Mouse (Mus musculus): ENCODE measurements around the gene Hist1h2bc. TPM values are rescaled to one million over a fixed set of nuclear protein-coding genes. Genes with fewer than 3 reads are reported as not detected.

Hist1h2bc gene
- polyA plus RNA-seq, 1 experiment, result 10.6 TPM

- Histone ChIP-seq H3K27me3 (ENCODE audit: control insufficient read depth, insufficient read depth, low read length, poor library complexity, severe bottlenecking) (no peaks in the 10 kb centered on the region), H3K4me3 (ENCODE audit: low read depth, low read length) (no peak overlapping the region), H3K36me3 (ENCODE audit: control insufficient read depth, insufficient read depth, low read length, poor library complexity, severe bottlenecking) (no peaks in the 10 kb centered on the region), H3K4me1 (ENCODE audit: control insufficient read depth, insufficient read depth, low read length) (no peaks in the 10 kb centered on the region), H3K9me3 (replicated peaks; ENCODE audit: control insufficient read depth, insufficient read depth, low read length, poor library complexity, severe bottlenecking) (no peaks in the 10 kb centered on the region), H3K27ac (ENCODE audit: insufficient read depth, low read length) (peak overlapping the region; percentile 85), H3K9ac (ENCODE audit: low read depth, poor library complexity, severe bottlenecking) (peak overlapping the region; percentile 85)
- TF ChIP-seq CTCF (IDR thresholded peaks at IDR 0.05; ENCODE audit: low read depth, low read length), result no peak
Measured at GRCm38 (mm10) chr13:23738041-23738440, 54.0 kb downstream of the Hist1h2bc start.

DNA sequence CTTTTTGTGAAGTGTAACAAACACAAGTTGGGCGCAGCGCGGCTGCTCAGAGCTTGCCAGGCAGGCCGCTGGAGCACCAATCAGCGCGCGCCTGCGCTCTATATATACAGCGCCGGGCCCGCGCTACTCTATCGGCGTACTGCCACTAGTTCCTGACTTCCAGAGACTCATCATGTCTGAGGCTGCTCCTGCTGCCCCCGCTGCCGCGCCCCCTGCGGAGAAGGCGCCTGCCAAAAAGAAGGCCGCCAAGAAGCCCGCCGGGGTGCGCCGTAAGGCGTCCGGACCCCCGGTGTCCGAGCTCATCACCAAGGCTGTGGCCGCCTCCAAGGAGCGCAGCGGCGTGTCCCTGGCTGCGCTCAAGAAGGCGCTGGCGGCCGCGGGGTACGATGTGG lies 54.7 kb downstream of the Hist1h2bc start, which contains the start of gene Hist1h1c:
Gene Hist1h1c, plus strand, starts transcription at position 132 of the 392 bp plus-strand sequence.
- Histone ChIP-seq H3K9ac (ENCODE audit: low read depth, poor library complexity, severe bottlenecking) (peak within 1 kb of the TSS; percentile 85), H3K36me3 (ENCODE audit: control insufficient read depth, insufficient read depth, low read length, poor library complexity, severe bottlenecking) (no peaks in the 10 kb centered on the region), H3K4me3 (ENCODE audit: low read depth, low read length) (peak within 1 kb of the TSS; percentile 74), H3K27me3 (ENCODE audit: control insufficient read depth, insufficient read depth, low read length, poor library complexity, severe bottlenecking) (no peaks in the 10 kb centered on the region), H3K4me1 (ENCODE audit: control insufficient read depth, insufficient read depth, low read length) (no peaks in the 10 kb centered on the region), H3K9me3 (replicated peaks; ENCODE audit: control insufficient read depth, insufficient read depth, low read length, poor library complexity, severe bottlenecking) (no peaks in the 10 kb centered on the region), H3K27ac (ENCODE audit: insufficient read depth, low read length) (peak within 1 kb of the TSS; percentile 90)
- peak; percentile 98 for TF ChIP-seq POLR2A (IDR thresholded peaks at IDR 0.05; ENCODE audit: insufficient read depth, low read length)
- TF ChIP-seq EP300 (IDR thresholded peaks at IDR 0.05; ENCODE audit: insufficient read depth, low read depth, low read length), result no peak

GRCm38 (mm10) chr13:23739069-23739921 lies 55.3 kb downstream of the Hist1h2bc start:
- no peaks in the 10 kb centered on the region for H3K4me1 ChIP-seq (ENCODE audit: control insufficient read depth, insufficient read depth, low read length)
- H3K27ac ChIP-seq (ENCODE audit: insufficient read depth, low read length), result peak overlapping the region; percentile 90
- no peaks in the 10 kb centered on the region for H3K36me3 ChIP-seq (ENCODE audit: control insufficient read depth, insufficient read depth, low read length, poor library complexity, severe bottlenecking)
- no peaks in the 10 kb centered on the region for H3K27me3 ChIP-seq (ENCODE audit: control insufficient read depth, insufficient read depth, low read length, poor library complexity, severe bottlenecking)
- H3K9me3 ChIP-seq (replicated peaks; ENCODE audit: control insufficient read depth, insufficient read depth, low read length, poor library complexity, severe bottlenecking), result no peaks in the 10 kb centered on the region
- peak overlapping the region; percentile 74 for H3K4me3 ChIP-seq (ENCODE audit: low read depth, low read length)
- TF ChIP-seq POLR2A (IDR thresholded peaks at IDR 0.05; ENCODE audit: insufficient read depth, low read length) (peak; percentile 99), EP300 (IDR thresholded peaks at IDR 0.05; ENCODE audit: insufficient read depth, low read depth, low read length) (peak; percentile 84), CTCF (IDR thresholded peaks at IDR 0.05; ENCODE audit: low read depth, low read length) (no peak)
- peak overlapping the region; percentile 83 for H3K9ac ChIP-seq (ENCODE audit: low read depth, poor library complexity, severe bottlenecking)

- TF ChIP-seq EP300 (IDR thresholded peaks at IDR 0.05; ENCODE audit: insufficient read depth, low read depth, low read length) (no peak), POLR2A (IDR thresholded peaks at IDR 0.05; ENCODE audit: insufficient read depth, low read length) (no peak), CTCF (IDR thresholded peaks at IDR 0.05; ENCODE audit: low read depth, low read length) (no peak)
- H3K27me3 ChIP-seq (ENCODE audit: control insufficient read depth, insufficient read depth, low read length, poor library complexity, severe bottlenecking), result no peaks in the 10 kb centered on the region
- no peaks in the 10 kb centered on the region for H3K4me1 ChIP-seq (ENCODE audit: control insufficient read depth, insufficient read depth, low read length)
- no peaks in the 10 kb centered on the region for H3K36me3 ChIP-seq (ENCODE audit: control insufficient read depth, insufficient read depth, low read length, poor library complexity, severe bottlenecking)
- H3K9me3 ChIP-seq (replicated peaks; ENCODE audit: control insufficient read depth, insufficient read depth, low read length, poor library complexity, severe bottlenecking), result no peaks in the 10 kb centered on the region
- H3K9ac ChIP-seq (ENCODE audit: low read depth, poor library complexity, severe bottlenecking), result peak overlapping the region; percentile 83
- peak overlapping the region; percentile 74 for H3K4me3 ChIP-seq (ENCODE audit: low read depth, low read length)
- peak overlapping the region; percentile 90 for H3K27ac ChIP-seq (ENCODE audit: insufficient read depth, low read length)
Measured at GRCm38 (mm10) chr13:23739922-23740252, 55.9 kb downstream of the Hist1h2bc start.

GRCm38 (mm10) chr13:23740256-23740840 lies 56.3 kb downstream of the Hist1h2bc start:
- peak overlapping the region; percentile 90 for H3K27ac ChIP-seq (ENCODE audit: insufficient read depth, low read length)
- H3K4me3 ChIP-seq (ENCODE audit: low read depth, low read length), result peak overlapping the region; percentile 74
- no peaks in the 10 kb centered on the region for H3K36me3 ChIP-seq (ENCODE audit: control insufficient read depth, insufficient read depth, low read length, poor library complexity, severe bottlenecking)
- TF ChIP-seq CTCF (IDR thresholded peaks at IDR 0.05; ENCODE audit: low read depth, low read length) (no peak), POLR2A (IDR thresholded peaks at IDR 0.05; ENCODE audit: insufficient read depth, low read length) (no peak), EP300 (IDR thresholded peaks at IDR 0.05; ENCODE audit: insufficient read depth, low read depth, low read length) (no peak)
- H3K9me3 ChIP-seq (replicated peaks; ENCODE audit: control insufficient read depth, insufficient read depth, low read length, poor library complexity, severe bottlenecking), result no peaks in the 10 kb centered on the region
- no peaks in the 10 kb centered on the region for H3K4me1 ChIP-seq (ENCODE audit: control insufficient read depth, insufficient read depth, low read length)
- no peaks in the 10 kb centered on the region for H3K27me3 ChIP-seq (ENCODE audit: control insufficient read depth, insufficient read depth, low read length, poor library complexity, severe bottlenecking)
- H3K9ac ChIP-seq (ENCODE audit: low read depth, poor library complexity, severe bottlenecking), result peak overlapping the region; percentile 83

GRCm38 (mm10) chr13:23740910-23741309 lies 56.9 kb downstream of the Hist1h2bc start:
- Histone ChIP-seq H3K27ac (ENCODE audit: insufficient read depth, low read length) (peak overlapping the region; percentile 91), H3K9me3 (replicated peaks; ENCODE audit: control insufficient read depth, insufficient read depth, low read length, poor library complexity, severe bottlenecking) (no peaks in the 10 kb centered on the region), H3K36me3 (ENCODE audit: control insufficient read depth, insufficient read depth, low read length, poor library complexity, severe bottlenecking) (no peaks in the 10 kb centered on the region), H3K4me1 (ENCODE audit: control insufficient read depth, insufficient read depth, low read length) (no peaks in the 10 kb centered on the region), H3K27me3 (ENCODE audit: control insufficient read depth, insufficient read depth, low read length, poor library complexity, severe bottlenecking) (no peaks in the 10 kb centered on the region), H3K9ac (ENCODE audit: low read depth, poor library complexity, severe bottlenecking) (peak overlapping the region; percentile 83), H3K4me3 (ENCODE audit: low read depth, low read length) (no peak overlapping the region)
- no peak for TF ChIP-seq CTCF (IDR thresholded peaks at IDR 0.05; ENCODE audit: low read depth, low read length)
- no peak for TF ChIP-seq EP300 (IDR thresholded peaks at IDR 0.05; ENCODE audit: insufficient read depth, low read depth, low read length)
- no peak for TF ChIP-seq POLR2A (IDR thresholded peaks at IDR 0.05; ENCODE audit: insufficient read depth, low read length)
